Mouse (Mus musculus) stomach, postnatal 0 days (tissue): ENCODE measurements around the gene BC029722.

ENCODE experiments used
- CTCF ChIP-seq: IDR thresholded peaks from 2 replicates; pipeline ENCODE4 v1.5.1; 2016; ENCODE audit warnings: antibody characterized with exemption, low read depth, mild to moderate bottlenecking, moderate library complexity
- EP300 ChIP-seq: optimal IDR thresholded peaks from 2 replicates; pipeline ENCODE3; 2016; ENCODE audit warnings: antibody characterized with exemption

DNA sequence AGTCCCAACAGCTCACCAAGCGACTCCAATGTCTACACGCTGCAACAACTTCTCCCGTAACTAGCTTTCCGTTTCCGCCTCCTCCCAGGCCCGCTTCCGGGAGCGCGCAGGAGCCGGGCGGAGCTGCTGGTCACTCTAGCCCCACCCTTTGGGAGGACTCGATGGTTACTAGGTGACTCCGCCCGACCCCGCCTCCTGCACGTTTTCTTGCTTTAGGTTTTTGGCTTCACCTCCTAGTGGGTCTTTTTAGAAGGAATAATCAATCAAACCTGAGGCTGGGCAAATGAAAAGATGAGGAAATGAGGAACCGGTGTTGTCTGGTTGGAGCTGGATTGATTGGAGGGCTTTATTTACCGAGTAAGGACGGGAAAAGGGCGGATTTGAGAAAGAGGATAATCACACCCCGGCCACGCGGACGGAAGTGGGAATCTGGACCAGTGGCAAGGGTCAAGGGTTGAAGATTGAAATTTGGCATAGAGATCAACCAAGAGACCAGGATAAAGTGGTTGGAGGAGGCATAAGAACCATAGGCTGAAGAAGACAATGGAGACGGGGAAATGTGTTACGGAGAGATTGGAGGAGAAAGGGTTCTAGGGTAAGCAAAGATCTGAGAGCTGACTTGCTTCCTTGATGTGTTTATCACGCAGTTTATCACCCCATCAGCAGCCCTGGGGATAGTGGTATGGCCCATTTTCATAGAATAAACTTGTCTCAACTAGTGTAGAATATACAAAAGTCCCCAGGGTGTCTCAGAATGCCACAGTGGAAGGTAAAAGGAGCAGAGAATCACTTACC, 7.6 kb upstream of the BC029722 start, which contains the start of gene Eif6:
- no peak for TF ChIP-seq EP300
- no peak for TF ChIP-seq CTCF
